21 mouse cellular contexts compared by ENCODE assay signal in genomic region chr11:74440112-74440511, GRCm38 (mm10).
"Had no signal": no experiment of that assay in that cellular context is flagged by ENCODE, and none has a peak within 500 bp of the region (broad histone marks: within the 10 kb centered on the region; RNA-seq: fewer than 3 reads in every experiment).

No protein-coding gene starts in this region.

- H3K4me3 ChIP-seq: kidney, embryonic 15.5 days; limb, embryonic 10.5 days; limb, embryonic 13.5 days; liver, embryonic 12.5 days; liver, embryonic 15.5 days; lung, embryonic 15.5 days; midbrain, embryonic 10.5 days; stomach, embryonic 15.5 days had no signal

- H3K4me2 ChIP-seq: kidney, embryonic 15.5 days; limb, embryonic 13.5 days; liver, embryonic 12.5 days; liver, embryonic 15.5 days; lung, embryonic 15.5 days; stomach, embryonic 15.5 days had no signal

- H3K4me1 ChIP-seq: limb, embryonic 10.5 days; liver, embryonic 12.5 days; liver, embryonic 15.5 days; lung, embryonic 15.5 days; midbrain, embryonic 10.5 days had no signal

- H3K27ac ChIP-seq: kidney, embryonic 15.5 days; limb, embryonic 10.5 days; limb, embryonic 13.5 days; liver, embryonic 12.5 days; liver, embryonic 15.5 days; lung, embryonic 15.5 days; midbrain, embryonic 10.5 days had no signal

- H3K9me3 ChIP-seq: limb, embryonic 10.5 days; liver, embryonic 12.5 days; liver, embryonic 15.5 days; lung, embryonic 15.5 days; megakaryocyte, embryonic 14.5 days; midbrain, embryonic 10.5 days; stomach, embryonic 15.5 days had no signal

- H3K27me3 ChIP-seq: kidney, embryonic 15.5 days; limb, embryonic 13.5 days; liver, embryonic 12.5 days; liver, embryonic 15.5 days; lung, embryonic 15.5 days; stomach, embryonic 15.5 days had no signal

- H3K36me3 ChIP-seq: kidney, embryonic 15.5 days; limb, embryonic 10.5 days; limb, embryonic 13.5 days; liver, embryonic 12.5 days; liver, embryonic 15.5 days; lung, embryonic 15.5 days; midbrain, embryonic 10.5 days; stomach, embryonic 15.5 days had no signal

- DNase-seq: kidney, adult 8-10 months; kidney, postnatal 10 days; kidney, postnatal 36 days; liver; lung, adult 18-20 months; lung, postnatal 10 days; lung, postnatal 36 days; midbrain, embryonic 14.5 days; right cerebral cortex, postnatal 25 days; spleen, adult 18-20 months; thymus, postnatal 25 days had no signal

- H3K9ac ChIP-seq: kidney, embryonic 15.5 days; limb, embryonic 13.5 days; liver, embryonic 12.5 days; liver, embryonic 15.5 days; lung, embryonic 15.5 days; stomach, embryonic 15.5 days had no signal

- ATAC-seq: intestine, postnatal 0 days; liver, embryonic 12.5 days had no signal
